Mouse (Mus musculus) frontal cortex, postnatal 10 days (tissue): ENCODE data around the gene Eftud2.
A peak's percentile ranks its signal among the peaks of the same experiment; 100 is the strongest.

ENCODE experiments used
- DNase-seq, 2 experiments: peaks; one replicate each; pipeline ENCODE4 v3.0.0; 2022; ENCODE audit warnings: low spot score in 2 of 2, mixed read lengths in 1 of 2

The Eftud2 gene

GRCm38 (mm10) chr11:102819783-102820385 lies 60.9 kb downstream of the Eftud2 start:
- DNase-seq = no peak

GRCm38 (mm10) chr11:102819021-102819782 lies 61.6 kb downstream of the Eftud2 start, which contains the start of gene Gjc1:
TSS of gene Gjc1 (minus strand) at chr11:102819700.
- DNase-seq = peak in 1 of 2 experiments; percentile 56

DNA sequence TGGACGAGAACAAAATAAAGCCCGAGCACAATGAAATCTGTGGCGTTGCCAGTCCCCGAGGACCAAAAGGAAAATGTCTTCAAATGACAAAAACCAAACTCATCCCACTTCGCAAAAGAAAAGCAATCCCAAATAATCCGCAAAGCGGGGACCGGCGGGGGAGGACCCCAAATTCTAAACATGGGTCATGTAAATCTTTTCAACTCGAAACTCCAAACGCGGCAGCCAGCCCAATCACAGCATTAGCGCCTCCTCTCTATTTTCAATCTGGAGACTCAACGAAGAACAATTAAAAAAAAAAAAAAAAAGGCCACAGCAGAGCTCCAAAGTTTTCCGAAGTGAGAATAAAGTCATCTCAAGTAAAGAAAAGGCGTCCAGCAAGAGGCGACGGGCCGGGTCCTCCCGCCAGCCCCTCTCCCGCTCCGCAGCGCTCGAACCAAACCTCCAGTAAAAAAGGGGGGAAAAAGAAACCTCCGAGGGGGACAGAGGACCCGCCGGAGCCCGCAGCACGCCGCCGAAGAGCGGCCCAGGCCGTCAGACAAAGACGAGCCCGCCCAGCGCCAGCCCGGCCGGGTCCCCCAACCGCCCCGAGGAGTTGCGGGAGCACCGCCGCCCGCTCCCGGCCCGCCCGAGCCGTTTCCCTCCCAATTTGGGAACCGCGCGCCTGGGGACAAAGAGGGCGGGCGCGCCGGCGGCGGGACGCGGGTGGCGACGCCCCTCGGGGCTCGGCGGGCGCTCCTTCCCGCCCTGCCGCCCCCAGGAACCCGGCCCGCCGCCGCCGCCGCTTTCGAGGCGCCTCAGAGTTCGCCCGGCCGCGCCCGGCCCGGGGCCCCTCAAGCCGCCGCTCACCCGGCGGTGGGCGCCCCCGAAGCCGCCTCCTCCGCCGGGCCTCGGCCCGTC lies 62.4 kb downstream of the Eftud2 start:
- no peak for DNase-seq

GRCm38 (mm10) chr11:102814881-102815280 lies 65.9 kb downstream of the Eftud2 start:
- no peak for DNase-seq

- no peak for DNase-seq
Observed at GRCm38 (mm10) chr11:102810721-102811485, 69.9 kb downstream of the Eftud2 start.

DNA sequence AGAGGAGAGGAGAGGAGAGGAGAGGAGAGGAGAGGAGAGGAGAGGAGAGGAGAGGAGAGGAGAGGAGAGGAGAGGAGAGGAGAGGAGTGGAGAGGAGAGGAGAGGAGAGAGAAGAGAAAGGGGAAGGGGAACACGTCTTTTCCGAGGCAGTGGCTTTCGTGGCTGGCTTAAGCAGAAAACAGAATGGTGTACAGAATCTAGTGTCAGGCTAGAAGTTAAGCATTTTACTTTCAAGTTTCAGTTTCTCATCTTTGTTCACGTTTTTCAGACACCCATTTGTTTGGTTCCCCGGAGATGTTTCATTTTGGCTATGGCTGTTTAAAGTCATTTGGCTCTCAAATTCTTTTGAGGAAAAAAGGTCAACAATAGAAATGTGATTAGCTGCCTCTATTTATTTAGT lies 72.5 kb downstream of the Eftud2 start:
- DNase-seq = no peak

DNA sequence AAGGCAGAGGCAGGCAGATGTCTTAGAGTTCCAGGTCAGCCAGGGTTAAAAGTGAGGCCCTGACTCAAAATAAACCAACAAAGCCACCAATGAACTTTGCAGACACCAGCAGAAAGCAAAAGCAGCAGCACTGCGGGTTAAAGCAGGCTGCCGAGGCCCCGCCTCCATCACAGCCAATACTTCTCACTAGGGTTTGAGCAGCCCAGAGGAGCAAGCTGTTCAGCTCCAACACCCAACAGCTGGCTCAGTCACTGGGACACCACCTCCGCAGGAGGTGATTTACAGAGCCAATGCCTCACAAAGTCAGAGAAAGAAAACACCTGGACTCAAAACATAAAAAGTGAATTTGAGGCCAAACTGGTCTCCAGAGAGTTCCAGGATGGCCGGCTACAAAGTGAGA lies 77.3 kb downstream of the Eftud2 start:
- no peak for DNase-seq

DNA sequence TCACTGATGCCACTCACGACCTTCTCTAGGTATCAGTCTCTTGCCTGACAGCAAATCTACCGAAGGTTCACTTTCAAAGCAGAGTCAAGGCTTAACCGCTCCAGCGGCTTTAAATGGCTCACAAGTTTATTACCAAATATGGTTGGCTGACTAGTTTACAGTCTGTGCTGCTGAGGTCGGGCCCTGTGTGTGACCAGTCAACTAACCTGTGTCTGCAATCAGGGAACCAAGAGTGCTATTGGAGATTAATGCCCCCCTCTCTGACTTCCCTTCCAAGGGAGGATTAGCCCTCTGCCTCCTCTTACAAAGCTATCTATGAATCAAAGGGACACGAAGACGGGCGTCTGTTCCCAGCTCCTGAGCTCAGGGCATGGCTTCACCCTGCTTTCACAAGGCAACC lies 86.6 kb downstream of the Eftud2 start:
- no peak for DNase-seq

GRCm38 (mm10) chr11:102791682-102792445 lies 88.9 kb downstream of the Eftud2 start:
- no peak for DNase-seq
